Mouse (Mus musculus): ENCODE data around the gene H2-K1. TPM values are rescaled to one million over a fixed set of nuclear protein-coding genes. Genes with fewer than 3 reads are reported as not detected.
"Not testable (repeated sequence)": the region's sequence is repeated elsewhere in the genome, so short reads cannot be mapped to it uniquely, and the experiment has no call there.

Gene H2-K1
- total and polyA plus RNA-seq, 2 experiments from 2014 or later = 21.2 to 21.9 TPM

DNA sequence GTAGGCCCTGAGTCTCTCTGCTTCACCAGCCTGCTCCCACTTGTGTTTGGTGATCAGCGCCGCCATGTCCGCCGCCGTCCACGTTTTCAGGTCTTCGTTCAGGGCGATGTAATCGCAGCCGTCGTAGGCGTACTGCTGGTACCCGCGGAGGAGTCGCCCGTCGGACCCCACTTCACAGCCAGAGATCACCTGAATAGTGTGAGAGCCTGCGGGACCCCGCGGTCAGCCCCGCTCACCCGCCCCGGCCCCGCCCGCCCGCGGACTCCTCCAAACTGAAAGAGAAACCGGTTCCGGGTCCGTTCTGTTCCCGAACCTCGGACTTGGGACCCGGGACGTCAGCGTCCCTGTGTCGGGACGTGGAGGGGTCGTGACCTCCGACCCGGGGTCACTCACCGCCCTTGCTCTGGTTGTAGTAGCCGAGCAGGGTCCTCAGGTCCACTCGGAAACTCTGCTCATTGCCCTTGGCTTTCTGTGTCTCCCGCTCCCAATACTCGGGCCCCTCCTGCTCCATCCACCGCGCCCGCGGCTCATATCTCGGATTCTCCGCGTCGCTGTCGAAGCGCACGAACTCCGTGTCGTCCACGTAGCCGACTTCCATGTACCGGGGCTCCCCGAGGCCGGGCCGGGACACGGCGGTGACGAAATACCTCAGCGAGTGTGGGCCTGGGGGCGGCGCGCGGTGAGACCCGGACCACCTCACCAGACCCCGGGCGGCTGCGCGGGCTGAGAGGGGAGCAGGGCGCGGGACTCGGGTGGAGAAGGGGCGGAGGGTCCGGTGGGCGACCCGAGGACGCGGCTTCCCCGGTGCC lies 602 bp downstream of the H2-K1 start:
- H3K9ac ChIP-seq = peak overlapping the region; percentile 42
- peak overlapping the region; percentile 90 for H3K4me2 ChIP-seq (ENCODE audit: low read depth)
- no peak overlapping the region for H3K27ac ChIP-seq (ENCODE audit: low read depth, low read length)
- DNase-seq (peak; percentile 20), ATAC-seq (peak; percentile 60)
- WGBS = 2% methylated on average over 87 of the region's 87 CpGs
- no peak for TF ChIP-seq CTCF (IDR thresholded peaks at IDR 0.05; ENCODE audit: low read depth)
- H3K9me3 ChIP-seq (ENCODE audit: low read length) = no peaks in the 10 kb centered on the region
- peak overlapping the region; percentile 43 for H3K4me3 ChIP-seq (ENCODE audit: low read depth, low read length)
- no peaks in the 10 kb centered on the region for H3K4me1 ChIP-seq (ENCODE audit: insufficient read depth)
- H3K36me3 ChIP-seq (ENCODE audit: insufficient read depth) = no peaks in the 10 kb centered on the region
- no peaks in the 10 kb centered on the region for H3K27me3 ChIP-seq (ENCODE audit: insufficient read depth, low read length)

DNA sequence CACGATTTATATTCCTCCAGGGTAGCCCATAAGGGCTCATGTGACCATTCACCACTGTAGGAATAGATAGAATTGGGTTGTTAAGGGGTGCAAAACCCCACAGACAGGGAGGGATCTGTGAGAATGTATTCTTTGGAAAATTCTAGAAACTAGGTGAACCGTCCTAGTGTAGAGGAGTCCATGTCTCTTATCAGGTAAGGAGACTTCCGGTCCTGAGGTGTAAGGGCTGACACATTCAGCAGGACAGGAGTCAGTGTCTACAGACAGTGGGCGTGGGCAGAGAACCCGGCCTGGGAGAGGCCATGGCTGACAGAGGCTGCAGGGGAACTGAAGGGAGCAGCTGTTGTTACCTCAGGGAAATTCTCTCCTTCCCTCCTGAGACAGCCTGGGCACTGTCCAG lies 1.4 kb downstream of the H2-K1 start:
- H3K9me3 ChIP-seq (ENCODE audit: low read length); H3K4me1 ChIP-seq (ENCODE audit: insufficient read depth); DNase-seq; H3K4me2 ChIP-seq (ENCODE audit: low read depth); ATAC-seq; H3K27ac ChIP-seq (ENCODE audit: low read depth, low read length); H3K9ac ChIP-seq; H3K27me3 ChIP-seq (ENCODE audit: insufficient read depth, low read length); H3K4me3 ChIP-seq (ENCODE audit: low read depth, low read length); H3K36me3 ChIP-seq (ENCODE audit: insufficient read depth): not testable (repeated sequence)
- 66% methylated on average over 5 of the region's 5 CpGs for WGBS

DNA sequence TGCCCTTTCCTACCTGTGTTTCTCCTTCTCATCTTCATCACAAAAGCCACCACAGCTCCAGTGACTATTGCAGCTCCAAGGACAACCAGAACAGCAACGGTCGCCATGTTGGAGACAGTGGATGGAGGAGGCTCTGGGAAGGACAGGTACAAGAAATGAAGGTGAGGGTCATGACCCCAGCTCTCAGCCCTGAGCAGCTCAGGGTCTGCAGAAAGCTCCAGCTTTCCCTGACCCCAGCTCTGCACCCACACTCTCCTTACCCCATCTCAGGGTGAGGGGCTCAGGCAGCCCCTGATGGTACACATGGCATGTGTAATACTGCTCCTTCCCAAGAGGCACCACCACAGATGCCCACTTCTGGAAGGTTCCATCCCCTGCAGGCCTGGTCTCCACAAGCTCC lies 3.1 kb downstream of the H2-K1 start:
- H3K4me1 ChIP-seq (ENCODE audit: insufficient read depth); H3K4me2 ChIP-seq (ENCODE audit: low read depth); ATAC-seq: not testable (repeated sequence)

DNA sequence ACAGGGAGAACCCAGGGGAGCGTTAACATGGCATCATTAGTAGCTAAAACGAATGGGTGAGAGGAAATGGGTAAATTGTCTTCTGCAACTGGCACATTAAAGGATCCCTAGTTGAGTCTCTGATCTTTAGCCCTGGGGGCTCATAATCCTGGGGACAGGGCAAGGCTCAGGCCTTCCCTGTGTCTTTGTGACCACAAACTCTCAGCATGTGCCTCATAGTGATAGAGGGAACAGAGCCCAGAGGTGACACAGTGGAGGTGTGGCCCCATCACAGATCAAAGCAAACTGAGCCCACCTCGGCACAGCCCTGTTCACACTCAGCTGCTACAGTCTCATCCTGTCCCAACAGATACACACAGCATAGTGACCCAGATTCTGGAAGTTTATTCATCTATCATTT lies 4.5 kb downstream of the H2-K1 start:
- H3K27me3 ChIP-seq (ENCODE audit: insufficient read depth, low read length) = no peaks in the 10 kb centered on the region
- H3K4me3 ChIP-seq (ENCODE audit: low read depth, low read length) = no peak overlapping the region
- no peak overlapping the region for H3K9ac ChIP-seq
- H3K4me2 ChIP-seq (ENCODE audit: low read depth) = no peak overlapping the region
- DNase-seq (no peak), ATAC-seq (no peak)
- 70% methylated on average over 3 of the region's 3 CpGs for WGBS
- no peaks in the 10 kb centered on the region for H3K36me3 ChIP-seq (ENCODE audit: insufficient read depth)
- no peak for TF ChIP-seq CTCF (IDR thresholded peaks at IDR 0.05; ENCODE audit: low read depth)
- no peaks in the 10 kb centered on the region for H3K4me1 ChIP-seq (ENCODE audit: insufficient read depth)
- no peaks in the 10 kb centered on the region for H3K9me3 ChIP-seq (ENCODE audit: low read length)
- H3K27ac ChIP-seq (ENCODE audit: low read depth, low read length) = no peak overlapping the region

More for the DNA sequence above, 3.1 kb downstream of the H2-K1 start:
- not testable (repeated sequence) for H3K36me3 ChIP-seq (ENCODE audit: insufficient read depth); H3K9ac ChIP-seq; H3K9me3 ChIP-seq (ENCODE audit: low read length); DNase-seq; H3K27ac ChIP-seq (ENCODE audit: low read depth, low read length); H3K4me3 ChIP-seq (ENCODE audit: low read depth, low read length); H3K27me3 ChIP-seq (ENCODE audit: insufficient read depth, low read length)
- WGBS = 89% methylated on average over 2 of the region's 2 CpGs

DNA sequence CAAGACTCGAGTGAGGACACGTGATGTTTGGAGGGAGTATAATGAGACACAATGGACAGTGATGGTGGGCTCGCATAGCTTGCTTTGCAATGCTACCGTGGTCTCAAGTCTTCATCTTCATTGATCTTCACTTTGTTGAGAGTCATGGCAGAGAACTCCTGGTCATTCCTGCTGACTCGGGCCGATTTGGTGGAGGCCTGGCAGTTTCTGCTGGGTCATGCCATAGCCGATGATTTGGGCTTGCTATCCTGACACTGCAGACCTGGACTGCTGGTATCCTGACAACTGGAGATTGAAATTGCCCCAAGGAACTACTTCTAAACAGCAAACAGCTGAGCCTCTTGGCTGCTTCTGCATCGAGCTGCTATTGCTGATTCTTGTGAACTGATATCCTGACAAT lies 5.2 kb downstream of the H2-K1 start:
- ATAC-seq (no peak), DNase-seq (no peak)
- TF ChIP-seq CTCF (IDR thresholded peaks at IDR 0.05; ENCODE audit: low read depth) = no peak
- no peak overlapping the region for H3K4me2 ChIP-seq (ENCODE audit: low read depth)
- no peaks in the 10 kb centered on the region for H3K4me1 ChIP-seq (ENCODE audit: insufficient read depth)
- no peaks in the 10 kb centered on the region for H3K27me3 ChIP-seq (ENCODE audit: insufficient read depth, low read length)
- no peaks in the 10 kb centered on the region for H3K9me3 ChIP-seq (ENCODE audit: low read length)
- H3K36me3 ChIP-seq (ENCODE audit: insufficient read depth) = no peaks in the 10 kb centered on the region
- no peak overlapping the region for H3K9ac ChIP-seq
- H3K27ac ChIP-seq (ENCODE audit: low read depth, low read length) = no peak overlapping the region
- H3K4me3 ChIP-seq (ENCODE audit: low read depth, low read length) = no peak overlapping the region
- WGBS = 92% methylated on average over 8 of the region's 8 CpGs

GRCm38 (mm10) chr17:33991788-33992664 lies 8.1 kb downstream of the H2-K1 start:
- ATAC-seq (peak; percentile 79), DNase-seq (peak; percentile 87)
- WGBS = 36% methylated on average over 10 of the region's 10 CpGs
- no peaks in the 10 kb centered on the region for H3K36me3 ChIP-seq (ENCODE audit: insufficient read depth)
- H3K4me1 ChIP-seq (ENCODE audit: insufficient read depth) = no peaks in the 10 kb centered on the region
- TF ChIP-seq CTCF (IDR thresholded peaks at IDR 0.05; ENCODE audit: low read depth) = peak; percentile 91
- H3K27ac ChIP-seq (ENCODE audit: low read depth, low read length) = no peak overlapping the region
- H3K9ac ChIP-seq = no peak overlapping the region
- no peaks in the 10 kb centered on the region for H3K27me3 ChIP-seq (ENCODE audit: insufficient read depth, low read length)
- H3K4me3 ChIP-seq (ENCODE audit: low read depth, low read length) = no peak overlapping the region
- no peak overlapping the region for H3K4me2 ChIP-seq (ENCODE audit: low read depth)
- H3K9me3 ChIP-seq (ENCODE audit: low read length) = no peaks in the 10 kb centered on the region

DNA sequence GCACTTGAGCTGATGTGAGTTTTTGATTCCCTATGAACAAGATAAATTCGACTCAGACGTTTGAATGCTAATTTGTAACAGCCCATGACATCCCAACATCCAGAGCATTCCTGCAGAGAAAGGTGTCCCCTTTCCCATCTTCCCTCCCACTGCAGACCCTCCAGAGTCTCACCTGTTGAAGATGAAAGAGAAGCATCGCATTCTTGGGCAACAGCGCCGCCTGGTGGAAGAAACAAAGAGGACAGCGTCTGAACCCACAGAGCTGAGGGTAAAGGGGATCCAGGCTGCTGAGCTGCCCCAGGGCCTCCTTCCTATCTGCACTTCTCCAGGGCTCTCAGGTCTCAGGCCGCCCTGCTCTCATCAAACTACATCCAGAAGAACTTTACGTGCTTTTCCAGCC lies 18.0 kb downstream of the H2-K1 start:
- not testable (repeated sequence) for H3K9me3 ChIP-seq (ENCODE audit: low read length); H3K27ac ChIP-seq (ENCODE audit: low read depth, low read length); H3K9ac ChIP-seq; H3K27me3 ChIP-seq (ENCODE audit: insufficient read depth, low read length); ATAC-seq; H3K4me1 ChIP-seq (ENCODE audit: insufficient read depth); H3K36me3 ChIP-seq (ENCODE audit: insufficient read depth)
- peak overlapping the region; percentile 55 for H3K4me2 ChIP-seq (ENCODE audit: low read depth)
- peak; percentile 90 for TF ChIP-seq CTCF (IDR thresholded peaks at IDR 0.05; ENCODE audit: low read depth)
- H3K4me3 ChIP-seq (ENCODE audit: low read depth, low read length) = peak overlapping the region; percentile 43; the same call in 1 of the 2 replicates
- 11% methylated on average over 8 of the region's 8 CpGs for WGBS
- peak; percentile 68 for DNase-seq

Data from forebrain, postnatal 0 days (tissue).